Mouse (Mus musculus) limb, embryonic 13.5 days (tissue): Measurements from ENCODE around the gene Tcerg1l. TPM values are rescaled to one million over a fixed set of nuclear protein-coding genes. Genes with fewer than 3 reads are reported as not detected.

Source experiments
- ATAC-seq: fragments of 200-750 bp; cut with Nextera tagmentation; 2 replicates; pipeline ENCODE4 v1.8.0; 2017; ENCODE audit warnings: low read depth, moderate number of reproducible peaks, moderate TSS enrichment; ENCODE audit not compliant: low FRiP score
- H3K27ac ChIP-seq: fragments of 300-500 bp; sonication (generic); 2 replicates; pipeline ENCODE4 v1.5.1; 2015; ENCODE audit warnings: inconsistent platforms, mild to moderate bottlenecking, moderate library complexity
- H3K27me3 ChIP-seq: fragments of 300-500 bp; sonication (generic); 2 replicates; pipeline ENCODE4 v1.6.1; 2015; ENCODE audit warnings: mild to moderate bottlenecking, inconsistent platforms
- H3K36me3 ChIP-seq: fragments of 300-500 bp; sonication (generic); 2 replicates; pipeline ENCODE4 v1.6.1; 2015; ENCODE audit warnings: inconsistent platforms, mild to moderate bottlenecking, moderate library complexity
- H3K4me1 ChIP-seq: fragments of 300-500 bp; sonication (generic); 2 replicates; pipeline ENCODE4 v1.6.1; 2015; ENCODE audit warnings: inconsistent platforms
- H3K4me2 ChIP-seq: fragments of 300-500 bp; sonication (generic); replicated peaks from 2 replicates; pipeline ENCODE4 v1.6.1; 2015; ENCODE audit warnings: inconsistent platforms, mild to moderate bottlenecking, moderate library complexity
- H3K4me3 ChIP-seq: fragments of 300-500 bp; sonication (generic); 2 replicates; pipeline ENCODE4 v1.5.1; 2015; ENCODE audit warnings: moderate library complexity, mild to moderate bottlenecking, inconsistent platforms
- H3K9ac ChIP-seq: fragments of 300-500 bp; sonication (generic); 2 replicates; pipeline ENCODE4 v1.6.1; 2015; ENCODE audit warnings: mild to moderate bottlenecking, inconsistent platforms
- H3K9me3 ChIP-seq: fragments of 300-500 bp; sonication (generic); 2 replicates; pipeline ENCODE4 v1.6.1; 2016; ENCODE audit warnings: inconsistent platforms
- WGBS: fragments of 180-500 bp; shearing (Covaris S2); methylation state at CpG from one replicate; pipeline ENCODE4 v1.1.7; 2015; 5-methylcytosine and 5-hydroxymethylcytosine counted together
- polyA plus RNA-seq: library from polyadenylated mRNA; unstranded; fragments of >200 nt; fragmentation: Nextera tagmentation; extraction: Ambion mirVana; gene quantifications from 2 replicates; pipeline ENCODE4 v1.2.1, GENCODE M21; 2015

Gene Tcerg1l
- polyA plus RNA-seq, 1 experiment from 2014 or later: 1.2 TPM

DNA sequence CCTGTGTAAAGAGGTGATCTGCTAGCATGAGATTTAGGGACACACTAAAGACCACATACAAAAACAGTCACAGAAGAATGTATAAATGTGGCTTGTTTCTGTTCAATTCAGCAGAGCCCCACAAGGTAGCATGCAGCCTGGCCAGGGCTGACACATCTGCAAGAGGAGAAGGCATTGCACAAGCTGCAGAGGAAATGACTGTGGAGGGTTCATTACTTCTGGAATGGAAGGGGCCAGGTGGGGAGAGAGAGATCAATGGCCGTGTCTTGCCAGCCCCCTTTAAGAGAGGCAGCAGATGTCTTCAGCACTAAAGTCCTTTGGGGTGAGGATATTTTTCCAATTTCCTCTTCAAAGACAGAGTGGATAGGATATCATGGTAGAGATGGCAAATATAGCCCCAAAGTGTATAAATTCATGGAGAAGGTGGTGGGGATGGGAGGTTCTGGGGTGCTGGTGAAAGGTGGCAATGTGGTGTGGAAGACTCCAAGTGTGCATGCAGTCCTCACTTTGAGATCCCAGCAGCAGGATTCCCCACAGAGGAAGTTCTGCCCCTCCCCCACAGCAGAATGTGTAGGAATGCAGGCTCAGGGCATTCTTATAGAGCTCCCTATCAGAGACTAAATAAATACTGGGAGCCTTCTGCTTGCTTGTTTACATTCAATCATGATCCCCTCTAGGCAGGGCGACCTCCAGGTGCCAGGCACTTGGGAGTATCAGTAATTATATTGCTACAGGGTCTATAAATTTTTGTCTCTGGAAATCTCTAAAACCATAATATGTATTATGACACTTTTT lies 40.7 kb downstream of the Tcerg1l start:
- ATAC-seq: no peak

DNA sequence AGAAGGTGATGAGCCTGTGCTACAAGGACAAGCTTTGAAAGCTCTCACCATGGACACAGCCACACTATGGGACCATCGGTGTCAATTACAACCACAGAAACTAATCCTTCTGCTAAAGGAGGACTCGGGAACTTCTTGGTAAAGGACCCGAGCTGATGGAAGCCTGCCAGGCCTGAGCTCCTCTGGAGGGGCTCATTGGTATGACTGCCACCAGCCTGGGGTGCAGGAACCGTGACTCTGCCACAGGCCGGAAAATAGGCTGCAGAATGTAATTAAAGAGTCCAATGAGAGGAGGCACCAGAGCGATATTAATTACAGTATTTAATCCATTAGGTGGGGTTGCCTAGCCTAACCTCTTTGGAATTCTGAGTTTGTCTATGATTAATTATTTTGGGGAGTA lies 52.1 kb downstream of the Tcerg1l start:
- Histone ChIP-seq H3K4me1 (no peaks in the 10 kb centered on the region), H3K36me3 (no peaks in the 10 kb centered on the region), H3K4me2 (no peak overlapping the region), H3K4me3 (no peak overlapping the region), H3K9ac (no peak overlapping the region), H3K27me3 (no peaks in the 10 kb centered on the region), H3K9me3 (no peaks in the 10 kb centered on the region), H3K27ac (no peak overlapping the region)
- 77% methylated on average over 6 of the region's 6 CpGs for WGBS
- no peak for ATAC-seq

More for the DNA sequence above, 40.7 kb downstream of the Tcerg1l start:
- Histone ChIP-seq H3K27me3 (0 out of 2 replicates have a peak, but pooled peaks cover 11% of the 10 kb centered on the region), H3K27ac (no peak overlapping the region), H3K36me3 (no peaks in the 10 kb centered on the region), H3K4me2 (no peak overlapping the region), H3K9ac (no peak overlapping the region), H3K9me3 (no peaks in the 10 kb centered on the region), H3K4me1 (peaks cover 26% of the 10 kb centered on the region), H3K4me3 (no peak overlapping the region)
- 10% methylated on average over 2 of the region's 2 CpGs for WGBS

DNA sequence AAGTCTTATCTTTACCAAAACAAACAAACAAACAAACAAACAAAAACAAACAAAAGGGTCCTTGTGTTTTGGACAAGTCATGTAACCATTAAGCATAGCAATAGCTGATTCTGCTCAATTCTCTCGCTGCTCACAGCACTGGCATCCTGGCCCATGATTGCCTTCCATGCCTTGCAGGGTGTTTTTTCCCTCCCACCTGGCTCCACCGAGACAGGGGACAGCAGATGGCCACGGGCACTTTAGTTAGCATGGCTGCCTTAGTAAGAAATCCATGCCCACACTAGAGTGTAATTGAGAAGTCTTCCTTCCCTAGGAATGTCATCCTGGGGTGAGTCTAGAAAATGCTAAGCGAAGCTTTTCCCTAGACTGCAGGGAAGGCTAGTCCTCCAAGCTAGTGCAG lies 59.1 kb downstream of the Tcerg1l start:
- WGBS: 69% methylated on average over 4 of the region's 4 CpGs
- no peak overlapping the region for H3K27ac ChIP-seq
- H3K9me3 ChIP-seq: no peaks in the 10 kb centered on the region
- H3K9ac ChIP-seq: no peak overlapping the region
- H3K36me3 ChIP-seq: no peaks in the 10 kb centered on the region
- no peak for ATAC-seq
- no peaks in the 10 kb centered on the region for H3K27me3 ChIP-seq
- no peak overlapping the region for H3K4me2 ChIP-seq
- H3K4me3 ChIP-seq: no peak overlapping the region
- H3K4me1 ChIP-seq: no peaks in the 10 kb centered on the region

DNA sequence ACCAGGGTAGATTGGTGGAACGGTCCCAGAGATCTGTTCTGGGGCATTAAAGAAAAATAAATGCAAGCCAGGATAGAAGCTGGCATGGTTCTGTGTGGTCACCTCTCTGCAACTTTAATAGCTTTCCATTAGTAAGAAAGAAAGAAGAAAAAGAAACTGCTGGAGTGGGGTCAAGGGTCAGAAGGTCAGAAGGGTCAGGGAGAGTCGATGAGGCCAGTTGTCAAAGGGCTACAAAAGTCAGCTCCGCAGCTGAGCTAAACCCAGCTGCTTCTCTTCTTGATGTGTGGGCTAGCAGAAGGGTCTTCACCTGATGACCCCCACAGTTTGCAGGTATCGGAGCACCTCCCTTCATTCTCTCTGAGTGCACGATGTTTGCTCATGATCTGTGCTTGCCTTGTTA lies 59.6 kb downstream of the Tcerg1l start:
- H3K27ac ChIP-seq: no peak overlapping the region
- H3K27me3 ChIP-seq: no peaks in the 10 kb centered on the region
- no peak overlapping the region for H3K4me3 ChIP-seq
- H3K36me3 ChIP-seq: no peaks in the 10 kb centered on the region
- H3K4me1 ChIP-seq: no peaks in the 10 kb centered on the region
- 38% methylated on average over 5 of the region's 5 CpGs for WGBS
- no peak for ATAC-seq
- H3K9me3 ChIP-seq: no peaks in the 10 kb centered on the region
- H3K9ac ChIP-seq: no peak overlapping the region
- no peak overlapping the region for H3K4me2 ChIP-seq

DNA sequence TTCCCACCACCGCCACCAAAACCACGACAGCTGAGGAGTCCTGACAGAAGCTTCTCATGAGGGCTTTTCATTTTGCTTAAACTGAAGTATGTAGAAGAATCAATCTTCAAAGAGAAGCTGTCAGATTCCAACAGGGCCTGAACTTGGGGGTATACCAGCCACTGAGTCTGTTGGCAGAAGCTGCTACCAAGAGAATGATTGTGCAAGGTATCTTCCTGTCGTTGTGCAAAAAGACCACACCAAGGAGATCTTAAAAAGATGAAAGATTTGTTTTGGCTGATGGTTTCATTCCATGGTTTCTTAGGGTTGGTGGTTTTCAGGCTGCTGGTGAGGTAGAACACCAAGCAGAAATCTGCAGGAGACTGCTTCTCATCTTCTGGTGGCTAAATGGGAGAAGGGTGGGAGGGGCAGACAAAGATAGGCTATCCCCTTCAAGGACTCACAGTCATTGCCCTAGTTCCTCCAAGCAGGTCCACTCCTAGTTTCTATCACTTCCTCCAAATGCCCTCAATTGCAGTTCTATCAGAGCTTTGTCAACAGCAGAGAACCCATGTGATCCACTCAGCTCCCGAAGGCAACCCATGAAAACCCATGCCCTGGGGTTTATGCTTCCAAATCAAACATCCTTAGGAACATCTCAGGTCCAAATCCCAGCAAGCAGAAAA lies 64.9 kb downstream of the Tcerg1l start:
- Histone ChIP-seq H3K9me3 (no peaks in the 10 kb centered on the region), H3K9ac (no peak overlapping the region), H3K27me3 (no peaks in the 10 kb centered on the region), H3K4me3 (no peak overlapping the region), H3K4me2 (no peak overlapping the region), H3K27ac (no peak overlapping the region), H3K4me1 (no peaks in the 10 kb centered on the region), H3K36me3 (no peaks in the 10 kb centered on the region)
- WGBS: 85% methylated on average over 4 of the region's 4 CpGs
- ATAC-seq: no peak

DNA sequence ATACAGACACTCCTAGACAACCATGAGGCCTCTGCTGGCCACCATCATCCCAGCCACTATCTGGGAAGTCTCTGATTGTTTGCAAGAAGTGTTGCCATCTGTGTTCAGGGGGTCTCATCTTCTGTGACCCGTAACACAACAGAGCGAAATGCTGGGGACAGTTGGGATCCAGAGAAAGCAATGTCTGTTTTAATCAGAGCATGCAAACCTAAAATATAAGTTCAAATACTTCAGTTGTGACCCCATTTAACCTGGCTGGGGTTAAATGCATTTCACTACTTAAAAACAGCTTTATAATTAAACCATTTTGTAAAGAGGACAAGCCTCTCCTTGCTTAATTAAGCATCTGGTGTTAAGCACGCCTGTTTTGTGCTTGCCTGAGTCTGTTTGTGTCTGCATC lies 66.3 kb downstream of the Tcerg1l start:
- H3K36me3 ChIP-seq: no peaks in the 10 kb centered on the region
- H3K4me1 ChIP-seq: no peaks in the 10 kb centered on the region
- H3K4me2 ChIP-seq: no peak overlapping the region
- H3K9ac ChIP-seq: no peak overlapping the region
- 73% methylated on average over 3 of the region's 3 CpGs for WGBS
- H3K27me3 ChIP-seq: no peaks in the 10 kb centered on the region
- H3K4me3 ChIP-seq: no peak overlapping the region
- no peak overlapping the region for H3K27ac ChIP-seq
- H3K9me3 ChIP-seq: no peaks in the 10 kb centered on the region
- no peak for ATAC-seq

DNA sequence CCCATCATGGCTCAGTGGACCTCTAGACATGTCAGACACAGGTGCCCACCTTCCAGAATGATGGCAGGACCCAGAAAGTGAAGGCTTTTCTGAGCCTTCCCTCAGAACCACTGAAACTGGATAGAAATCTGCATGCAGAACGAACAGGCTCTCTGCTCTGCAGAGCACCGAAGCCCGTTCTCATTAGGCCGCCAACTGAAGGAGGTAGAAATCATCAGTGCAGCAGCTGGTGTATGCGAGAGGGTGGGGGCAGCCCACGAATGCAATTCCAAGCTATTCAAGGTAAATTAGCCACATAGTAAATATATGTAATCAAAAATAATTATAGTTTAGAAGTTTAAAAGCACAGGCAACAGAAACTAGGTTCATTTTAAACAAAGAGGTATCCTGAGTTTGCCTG lies 68.9 kb downstream of the Tcerg1l start:
- 71% methylated on average over 6 of the region's 6 CpGs for WGBS
- Histone ChIP-seq H3K9me3 (no peaks in the 10 kb centered on the region), H3K27ac (no peak overlapping the region), H3K4me1 (no peaks in the 10 kb centered on the region), H3K4me3 (no peak overlapping the region), H3K36me3 (no peaks in the 10 kb centered on the region), H3K27me3 (no peaks in the 10 kb centered on the region), H3K4me2 (no peak overlapping the region), H3K9ac (no peak overlapping the region)
- ATAC-seq: no peak

DNA sequence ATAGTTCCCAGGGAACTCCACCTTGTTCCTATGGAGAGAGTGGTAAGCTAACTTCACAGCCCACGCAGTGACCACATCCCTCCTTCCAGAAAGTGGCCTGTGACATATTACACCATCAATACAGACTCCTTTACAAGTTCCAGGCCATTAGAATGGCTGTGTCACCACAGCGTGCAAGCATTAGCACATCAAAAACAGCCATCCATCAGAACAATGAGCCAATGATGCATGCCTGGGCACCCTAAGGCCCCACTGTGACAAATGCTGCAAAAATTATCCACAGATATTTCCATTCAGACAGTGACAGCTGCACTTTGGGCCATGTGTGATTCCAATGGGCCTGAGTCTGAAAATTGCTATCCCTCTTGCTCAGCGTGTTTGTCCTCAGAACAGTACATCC lies 70.8 kb downstream of the Tcerg1l start:
- Histone ChIP-seq H3K9me3 (no peaks in the 10 kb centered on the region), H3K9ac (no peak overlapping the region), H3K4me3 (no peak overlapping the region), H3K4me2 (no peak overlapping the region), H3K27me3 (no peaks in the 10 kb centered on the region), H3K36me3 (no peaks in the 10 kb centered on the region), H3K27ac (no peak overlapping the region), H3K4me1 (no peaks in the 10 kb centered on the region)
- no peak for ATAC-seq
- 52% methylated on average over 3 of the region's 3 CpGs for WGBS

DNA sequence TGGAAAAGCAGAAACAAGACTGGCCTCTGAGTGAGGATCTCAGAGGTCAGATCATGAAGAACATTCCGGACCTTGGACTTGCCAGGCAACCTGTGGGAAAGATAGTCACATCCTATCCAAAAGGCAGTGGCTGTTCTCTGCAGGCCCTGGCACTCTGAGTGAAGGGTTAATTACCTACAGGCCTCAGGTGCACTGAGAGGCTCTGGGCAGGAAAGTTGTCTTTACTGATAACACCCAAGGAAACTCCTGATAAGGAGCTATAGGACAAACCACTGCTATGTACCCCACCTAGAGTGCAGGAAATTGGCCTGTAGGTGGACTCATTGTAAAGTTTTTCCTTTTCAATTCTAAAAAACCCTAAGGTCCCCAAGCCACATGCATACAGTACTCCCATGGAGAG lies 83.8 kb downstream of the Tcerg1l start:
- Histone ChIP-seq H3K9ac (no peak overlapping the region), H3K36me3 (no peaks in the 10 kb centered on the region), H3K27me3 (no peaks in the 10 kb centered on the region), H3K4me2 (no peak overlapping the region), H3K9me3 (no peaks in the 10 kb centered on the region), H3K27ac (no peak overlapping the region), H3K4me1 (no peaks in the 10 kb centered on the region), H3K4me3 (no peak overlapping the region)
- 85% methylated on average over 1 of the region's 1 CpGs for whole genome bisulfite sequencing
- ATAC-seq: no peak

DNA sequence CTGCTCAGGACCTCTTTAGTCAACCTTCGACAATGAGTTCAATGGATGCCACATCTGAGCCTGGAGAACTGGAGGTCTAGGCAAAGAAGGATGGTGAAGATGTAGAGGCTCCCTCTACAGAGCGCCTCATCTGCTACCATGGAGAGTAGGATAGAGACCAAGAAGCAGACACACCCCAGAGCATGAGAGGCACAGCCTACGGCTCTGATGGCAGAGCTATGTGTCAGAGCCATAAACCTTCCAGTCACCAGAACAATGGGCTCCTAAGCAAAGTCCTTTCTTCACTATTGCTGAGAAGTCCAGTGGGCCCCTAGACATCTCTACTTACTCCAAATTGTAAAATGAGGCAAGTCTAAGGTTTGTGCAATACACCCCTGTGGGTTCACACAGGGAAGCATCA lies 91.4 kb downstream of the Tcerg1l start:
- Histone ChIP-seq H3K4me1 (no peaks in the 10 kb centered on the region), H3K36me3 (no peaks in the 10 kb centered on the region), H3K9ac (no peak overlapping the region), H3K4me2 (no peak overlapping the region), H3K27ac (no peak overlapping the region), H3K9me3 (no peaks in the 10 kb centered on the region), H3K27me3 (peaks cover 2% of the 10 kb centered on the region; the same call in 1 of the 2 replicates), H3K4me3 (no peak overlapping the region)
- ATAC-seq: no peak
- WGBS: 77% methylated on average over 3 of the region's 3 CpGs

DNA sequence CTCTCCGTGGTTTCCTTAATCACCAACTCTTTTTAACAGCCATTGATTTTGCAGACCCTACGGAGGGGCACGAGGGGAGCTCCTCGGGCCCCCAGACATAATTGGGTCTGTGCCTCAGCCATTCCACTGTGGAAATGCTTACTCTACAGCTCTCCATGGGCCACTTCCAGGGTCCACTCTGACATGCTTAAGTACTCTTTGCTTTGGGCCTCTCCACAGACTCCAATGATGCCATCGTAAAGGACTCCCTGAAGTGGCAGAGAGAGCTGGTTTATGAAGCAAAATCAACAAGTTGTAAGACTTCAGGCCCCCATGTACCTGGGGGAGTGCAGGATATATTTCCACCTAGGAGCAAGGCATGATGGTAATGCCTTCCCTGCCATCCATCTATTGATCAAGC lies 112.7 kb downstream of the Tcerg1l start:
- ATAC-seq: no peak
- H3K9me3 ChIP-seq: no peaks in the 10 kb centered on the region
- WGBS: 62% methylated on average over 5 of the region's 5 CpGs
- H3K27ac ChIP-seq: no peak overlapping the region
- peaks cover 23% of the 10 kb centered on the region for H3K4me1 ChIP-seq
- no peak overlapping the region for H3K4me2 ChIP-seq
- no peak overlapping the region for H3K9ac ChIP-seq
- peaks cover 10% of the 10 kb centered on the region; the same call in 1 of the 2 replicates for H3K27me3 ChIP-seq
- no peak overlapping the region for H3K4me3 ChIP-seq
- H3K36me3 ChIP-seq: no peaks in the 10 kb centered on the region

DNA sequence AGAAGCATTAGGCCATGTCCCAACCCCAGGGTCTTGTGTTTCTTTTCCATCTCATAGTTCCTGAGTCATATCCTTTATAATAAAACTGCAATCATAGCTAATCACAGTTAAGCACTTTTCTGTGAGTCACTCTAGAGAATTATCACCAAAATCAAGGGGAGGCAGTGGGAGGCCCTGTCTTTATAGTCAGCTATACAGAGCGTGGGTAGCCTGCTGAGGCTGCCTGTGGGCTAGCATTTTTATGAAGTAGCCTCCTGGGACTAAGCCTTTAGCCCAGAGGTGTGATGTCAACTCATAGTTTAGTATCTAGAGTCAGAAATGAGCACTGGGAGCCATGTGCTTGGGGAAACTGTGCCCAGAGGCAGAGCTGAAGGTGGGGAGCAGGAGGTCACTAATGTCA lies 122.3 kb downstream of the Tcerg1l start:
- Histone ChIP-seq H3K9ac (no peak overlapping the region), H3K27me3 (peaks cover 11% of the 10 kb centered on the region; the same call in 1 of the 2 replicates), H3K36me3 (no peaks in the 10 kb centered on the region), H3K9me3 (no peaks in the 10 kb centered on the region), H3K4me2 (no peak overlapping the region), H3K4me1 (0 out of 2 replicates have a peak, but pooled peaks cover 3% of the 10 kb centered on the region), H3K4me3 (no peak overlapping the region), H3K27ac (no peak overlapping the region)
- 36% methylated on average over 1 of the region's 1 CpGs for WGBS
- ATAC-seq: no peak
